Mouse (Mus musculus) embryonic fibroblast, embryonic 13.5 days (primary cell): ENCODE results near the gene Hmgcll1. TPM values are rescaled to one million over a fixed set of nuclear protein-coding genes. Genes with fewer than 3 reads are reported as not detected.

ENCODE experiments used
- H3K27ac ChIP-seq: 2 replicates; pipeline ENCODE4 v1.5.1; 2012; ENCODE audit warnings: low read length, control low read depth, inconsistent platforms; ENCODE audit not compliant: insufficient read depth
- H3K4me1 ChIP-seq: 2 replicates; pipeline ENCODE4 v1.6.1; 2011; ENCODE audit warnings: low read length; ENCODE audit not compliant: control insufficient read depth, insufficient read depth
- H3K4me3 ChIP-seq: 2 replicates; pipeline ENCODE4 v1.5.1; 2011; ENCODE audit warnings: mild to moderate bottlenecking, control low read depth, low read length; ENCODE audit not compliant: insufficient read depth
- CTCF ChIP-seq: IDR thresholded peaks from 2 replicates; pipeline ENCODE4 v1.5.1; 2011; ENCODE audit warnings: mild to moderate bottlenecking, control low read depth, low read length, moderate library complexity, borderline replicate concordance; ENCODE audit not compliant: insufficient read depth
- POLR2A ChIP-seq: IDR thresholded peaks from 2 replicates; pipeline ENCODE4 v1.6.1; 2011; ENCODE audit warnings: low read depth, mild to moderate bottlenecking, control low read depth, low read length, moderate library complexity
- polyA plus RNA-seq: library from polyadenylated mRNA; stranded (reverse); fragments of >200 nt; gene quantifications from 2 replicates; pipeline ENCODE4 v1.2.4, GENCODE M21; 2011; ENCODE audit warnings: low read depth; ENCODE audit not compliant: missing spikeins, insufficient read length

The Hmgcll1 gene
- polyA plus RNA-seq, 1 experiment, result 3.5 TPM

DNA sequence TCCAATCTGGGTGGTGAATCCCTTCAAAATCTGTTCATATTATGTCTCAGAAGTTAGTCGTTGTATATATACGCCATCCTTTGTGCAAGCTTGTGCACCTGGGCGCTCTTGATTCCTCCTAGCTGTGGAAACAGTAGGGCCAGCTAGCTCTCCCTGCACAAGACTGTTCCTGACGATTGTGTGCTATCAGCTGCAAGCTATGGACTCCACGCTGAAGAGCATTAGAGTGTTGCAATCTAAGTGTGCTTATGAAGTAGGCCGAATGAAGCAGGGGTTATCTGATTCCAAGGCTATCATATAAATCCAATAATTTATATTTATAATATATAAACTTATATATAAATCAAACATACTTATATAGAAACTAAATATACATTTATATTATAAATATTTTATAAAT is 866 bp upstream of the Hmgcll1 start:
- no peak overlapping the region for H3K4me3 ChIP-seq
- H3K27ac ChIP-seq, result no peak overlapping the region
- H3K4me1 ChIP-seq, result peaks cover 5% of the 10 kb centered on the region; the same call in 1 of the 2 replicates
- TF ChIP-seq POLR2A (no peak), CTCF (no peak)

DNA sequence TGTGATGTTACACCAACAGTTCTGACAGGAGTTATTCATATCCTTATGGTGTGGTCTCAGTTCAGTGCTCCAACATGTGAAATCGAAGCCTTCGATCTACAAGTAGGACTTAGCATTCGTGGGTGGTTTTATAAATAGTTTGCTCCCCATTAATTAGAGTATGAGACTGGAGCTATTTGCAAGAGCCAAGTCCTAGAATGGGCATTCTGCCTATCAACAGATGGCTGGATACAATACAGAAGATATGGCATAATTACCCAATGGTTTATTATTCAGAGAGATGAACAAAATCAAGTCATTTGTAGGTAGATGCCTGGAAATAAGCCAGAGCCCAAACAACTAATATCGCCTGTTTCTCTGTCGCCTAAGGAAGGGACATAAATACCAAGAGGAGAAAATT is 1.3 kb downstream of the Hmgcll1 start:
- H3K27ac ChIP-seq, result no peak overlapping the region
- peaks cover 5% of the 10 kb centered on the region; the same call in 1 of the 2 replicates for H3K4me1 ChIP-seq
- no peak overlapping the region for H3K4me3 ChIP-seq
- no peak for TF ChIP-seq POLR2A
- no peak for TF ChIP-seq CTCF

DNA sequence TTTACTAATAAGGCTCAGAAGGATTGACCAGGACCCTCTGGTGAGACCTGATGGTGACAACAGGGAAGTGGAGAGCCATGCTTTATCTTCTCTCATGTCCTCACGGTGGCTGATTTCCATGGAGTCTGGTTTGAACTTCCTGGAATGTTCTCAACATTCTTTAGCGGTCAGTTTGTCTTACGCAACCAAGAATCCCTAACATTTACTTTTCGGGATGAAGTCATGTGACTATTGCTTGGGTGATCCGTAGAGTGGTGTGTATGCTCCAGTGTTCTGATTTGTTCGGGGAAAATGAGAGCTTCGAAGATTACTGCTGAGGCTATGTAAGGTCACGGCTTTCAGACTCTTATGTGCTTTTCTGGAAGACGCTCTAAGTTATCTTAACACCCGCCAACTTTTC is 1.9 kb downstream of the Hmgcll1 start:
- no peak overlapping the region for H3K4me3 ChIP-seq
- H3K4me1 ChIP-seq, result peaks cover 4% of the 10 kb centered on the region; the same call in 1 of the 2 replicates
- H3K27ac ChIP-seq, result no peak overlapping the region
- no peak for TF ChIP-seq CTCF

- no peak overlapping the region for H3K4me3 ChIP-seq
- peaks cover 5% of the 10 kb centered on the region; the same call in 1 of the 2 replicates for H3K4me1 ChIP-seq
- peak overlapping the region; percentile 96 for H3K27ac ChIP-seq
- TF ChIP-seq POLR2A, result no peak
- no peak for TF ChIP-seq CTCF
These were observed 8.9 kb downstream of the Hmgcll1 start for GRCm38 (mm10) chr9:76023551-76023973.

GRCm38 (mm10) chr9:76024277-76025246 is 9.9 kb downstream of the Hmgcll1 start:
- peak overlapping the region; percentile 96 for H3K27ac ChIP-seq
- peaks cover 5% of the 10 kb centered on the region; the same call in 1 of the 2 replicates for H3K4me1 ChIP-seq
- H3K4me3 ChIP-seq, result no peak overlapping the region
- TF ChIP-seq POLR2A (no peak), CTCF (no peak)

- Histone ChIP-seq H3K4me1 (no peaks in the 10 kb centered on the region), H3K4me3 (no peak overlapping the region), H3K27ac (no peak overlapping the region)
- TF ChIP-seq CTCF, result no peak
- TF ChIP-seq POLR2A, result no peak
These were observed 15.0 kb downstream of the Hmgcll1 start for GRCm38 (mm10) chr9:76029471-76030199.

DNA sequence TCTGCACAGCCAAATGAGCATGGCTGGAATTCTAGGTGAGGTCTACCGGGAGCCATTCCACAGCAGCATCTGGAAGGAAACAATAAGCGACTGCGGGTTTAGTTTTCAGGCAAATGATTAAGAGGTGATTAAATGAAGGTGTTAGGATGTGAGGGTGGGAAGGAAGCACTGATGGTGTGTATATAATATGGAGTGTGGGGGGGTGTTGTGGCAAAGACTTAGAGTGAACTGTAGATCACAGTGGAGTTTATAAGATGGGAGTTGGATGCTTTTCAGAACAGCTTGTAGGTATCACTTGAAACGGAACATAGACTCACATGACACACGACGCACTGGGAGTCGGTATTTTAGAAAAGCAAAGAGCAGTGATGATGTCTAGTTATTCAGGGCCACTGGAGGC is 20.4 kb downstream of the Hmgcll1 start:
- H3K27ac ChIP-seq, result no peak overlapping the region
- TF ChIP-seq CTCF, result no peak
- no peak for TF ChIP-seq POLR2A
- H3K4me3 ChIP-seq, result no peak overlapping the region
- H3K4me1 ChIP-seq, result no peaks in the 10 kb centered on the region; the same call in 1 of the 2 replicates

- no peak overlapping the region for H3K27ac ChIP-seq
These were observed 23.9 kb downstream of the Hmgcll1 start for GRCm38 (mm10) chr9:76038327-76039103.

GRCm38 (mm10) chr9:76039711-76040110 is 25.1 kb downstream of the Hmgcll1 start:
- Histone ChIP-seq H3K4me1 (no peaks in the 10 kb centered on the region; the same call in 1 of the 2 replicates), H3K4me3 (no peak overlapping the region), H3K27ac (no peak overlapping the region)
- TF ChIP-seq CTCF (no peak), POLR2A (no peak)

More at GRCm38 (mm10) chr9:76038327-76039103, 23.9 kb downstream of the Hmgcll1 start:
- Histone ChIP-seq H3K4me3 (no peak overlapping the region), H3K4me1 (no peaks in the 10 kb centered on the region; the same call in 1 of the 2 replicates)
- no peak for TF ChIP-seq POLR2A
- no peak for TF ChIP-seq CTCF
